Mouse (Mus musculus): ENCODE results near the gene Uck2. TPM values are rescaled to one million over a fixed set of nuclear protein-coding genes. Genes with fewer than 3 reads are reported as not detected.

Uck2 gene
- polyA plus RNA-seq, 1 experiment from 2014 or later = 93.7 TPM

DNA sequence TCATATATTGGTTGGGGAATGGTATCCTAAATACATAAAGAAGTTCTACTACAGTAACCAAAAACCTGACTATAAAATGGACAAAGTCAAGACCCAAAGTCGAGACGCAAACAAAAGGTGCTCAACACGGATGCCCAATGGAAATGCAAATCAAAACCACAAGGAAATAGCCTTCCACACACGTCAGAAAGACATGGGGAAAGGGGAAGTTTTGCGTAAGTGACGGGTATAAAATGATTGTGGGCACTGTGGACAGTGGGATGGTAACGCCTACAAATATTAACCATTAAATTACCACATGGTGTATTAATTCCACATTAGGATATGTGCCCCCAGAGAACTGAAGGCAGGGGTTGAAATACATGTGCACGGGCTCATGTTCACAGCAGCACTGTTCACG lies 38.8 kb downstream of the Uck2 start:
- no peaks in the 10 kb centered on the region for H3K27me3 ChIP-seq (replicated peaks)
- no peak overlapping the region for H3K4me2 ChIP-seq (replicated peaks)
- no peak overlapping the region for H3K27ac ChIP-seq
- no peaks in the 10 kb centered on the region for H3K9me3 ChIP-seq
- H3K9ac ChIP-seq = no peak overlapping the region
- no peak overlapping the region for H3K4me3 ChIP-seq
- H3K4me1 ChIP-seq = peaks cover 41% of the 10 kb centered on the region
- no peak for ATAC-seq (ENCODE audit: low FRiP score, low read depth)
- no peaks in the 10 kb centered on the region for H3K36me3 ChIP-seq
- 81% methylated on average over 9 of the region's 9 CpGs for WGBS

DNA sequence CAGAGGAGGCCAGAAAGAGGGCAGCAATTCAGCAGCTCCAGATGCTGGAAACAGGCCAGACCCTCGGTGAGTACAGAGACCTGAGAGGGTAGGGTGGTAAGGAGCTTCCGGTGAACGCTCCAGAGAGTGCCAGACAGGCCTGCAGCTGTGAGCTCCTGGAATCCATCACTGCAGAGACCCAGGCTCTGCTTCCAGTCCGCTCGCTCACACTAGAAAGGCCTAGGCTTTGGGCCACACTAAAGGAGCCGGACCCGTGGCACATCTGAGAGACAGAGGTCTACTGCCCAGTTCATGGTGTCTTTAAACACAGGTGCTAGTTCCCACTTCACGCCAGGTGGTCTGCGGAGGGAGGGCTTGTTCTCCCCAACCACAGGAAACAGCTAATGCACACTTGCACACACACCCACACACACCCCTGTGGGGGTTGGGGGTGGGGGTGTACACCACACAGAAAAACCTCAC lies 39.9 kb downstream of the Uck2 start:
- Histone ChIP-seq H3K4me2 (replicated peaks) (no peak overlapping the region), H3K4me3 (no peak overlapping the region), H3K27me3 (replicated peaks) (no peaks in the 10 kb centered on the region), H3K9me3 (no peaks in the 10 kb centered on the region), H3K4me1 (peaks cover 50% of the 10 kb centered on the region), H3K9ac (no peak overlapping the region), H3K27ac (no peak overlapping the region), H3K36me3 (no peaks in the 10 kb centered on the region)
- 81% methylated on average over 9 of the region's 9 CpGs for WGBS
- no peak for ATAC-seq (ENCODE audit: low FRiP score, low read depth)

DNA sequence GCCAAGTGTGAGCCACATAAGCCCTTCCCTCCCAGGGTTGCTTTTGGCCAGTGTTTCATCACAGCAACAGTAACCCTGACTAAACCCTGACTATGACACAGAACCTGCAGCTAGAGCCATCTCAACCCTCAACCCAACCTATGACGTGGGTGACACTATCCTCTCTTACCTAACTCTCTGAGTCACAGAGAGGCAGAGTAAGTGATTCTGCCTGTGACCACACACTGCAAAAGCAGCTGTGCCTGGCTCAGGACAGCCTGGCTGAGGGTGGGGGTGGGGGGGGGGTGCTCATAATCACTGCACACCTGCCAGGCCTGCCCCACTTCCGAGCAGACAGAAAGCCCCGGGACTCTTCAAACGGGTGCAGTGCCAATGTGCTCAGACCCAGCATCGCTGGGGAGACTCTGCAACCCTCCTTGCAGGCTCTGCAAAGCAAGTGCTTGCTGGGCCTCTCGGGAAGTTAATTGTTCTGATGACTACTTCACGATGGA lies 42.9 kb downstream of the Uck2 start:
- no peaks in the 10 kb centered on the region for H3K36me3 ChIP-seq
- no peak overlapping the region for H3K9ac ChIP-seq
- WGBS = 34% methylated on average over 7 of the region's 7 CpGs
- 0 out of 2 replicates have a peak, but pooled peaks have one; percentile 17 for ATAC-seq (ENCODE audit: low FRiP score, low read depth)
- H3K27me3 ChIP-seq (replicated peaks) = no peaks in the 10 kb centered on the region
- no peaks in the 10 kb centered on the region for H3K9me3 ChIP-seq
- no peak overlapping the region for H3K4me2 ChIP-seq (replicated peaks)
- H3K4me3 ChIP-seq = no peak overlapping the region
- peaks cover 52% of the 10 kb centered on the region for H3K4me1 ChIP-seq
- H3K27ac ChIP-seq = no peak overlapping the region

DNA sequence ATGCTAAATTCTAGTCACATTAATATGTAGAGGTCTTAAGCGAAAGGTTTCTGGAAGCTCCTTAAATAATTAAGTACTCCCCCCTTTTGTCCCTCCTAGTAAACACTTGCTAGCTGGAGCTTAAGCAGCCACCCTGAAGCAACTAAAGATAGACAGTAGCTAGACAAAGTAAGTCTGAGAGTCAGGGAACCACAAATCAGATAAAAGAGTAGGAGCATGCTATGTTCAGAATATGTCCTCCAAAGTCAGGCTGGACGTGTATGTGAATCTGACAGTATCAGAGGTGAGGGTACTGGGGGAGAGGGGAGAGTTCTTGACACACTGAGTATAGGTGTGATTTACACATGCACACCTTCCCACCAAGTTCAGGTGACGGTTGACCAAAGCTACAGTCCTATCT lies 43.6 kb downstream of the Uck2 start:
- no peak overlapping the region for H3K4me2 ChIP-seq (replicated peaks)
- peaks cover 47% of the 10 kb centered on the region for H3K4me1 ChIP-seq
- ATAC-seq (ENCODE audit: low FRiP score, low read depth) = no peak
- H3K27ac ChIP-seq = no peak overlapping the region
- H3K9me3 ChIP-seq = no peaks in the 10 kb centered on the region
- H3K4me3 ChIP-seq = no peak overlapping the region
- no peak overlapping the region for H3K9ac ChIP-seq
- no peaks in the 10 kb centered on the region for H3K27me3 ChIP-seq (replicated peaks)
- H3K36me3 ChIP-seq = no peaks in the 10 kb centered on the region
- 63% methylated on average over 3 of the region's 3 CpGs for WGBS

DNA sequence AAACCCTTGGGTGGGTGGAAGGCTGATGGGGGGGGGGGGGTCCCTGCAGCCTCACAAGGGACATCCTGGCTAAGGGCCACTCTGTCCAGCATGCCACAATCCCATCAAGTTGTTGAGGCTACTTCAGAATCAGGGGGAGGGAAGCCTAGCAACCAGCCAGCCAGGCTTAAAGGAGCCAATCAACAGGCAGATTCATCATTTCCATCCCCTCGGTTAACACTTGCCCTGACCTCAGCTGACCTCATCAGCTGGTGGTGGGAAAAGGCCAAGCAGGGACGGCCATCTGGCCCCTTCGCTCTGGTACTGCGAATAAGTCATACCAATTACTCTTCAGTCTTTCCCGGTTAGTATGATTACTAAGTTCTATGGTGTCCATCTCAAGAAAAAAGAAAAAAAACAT lies 44.8 kb downstream of the Uck2 start:
- no peak for ATAC-seq (ENCODE audit: low FRiP score, low read depth)
- Histone ChIP-seq H3K4me2 (replicated peaks) (no peak overlapping the region), H3K9me3 (no peaks in the 10 kb centered on the region), H3K4me3 (no peak overlapping the region), H3K27me3 (replicated peaks) (no peaks in the 10 kb centered on the region), H3K27ac (no peak overlapping the region), H3K36me3 (peaks cover 8% of the 10 kb centered on the region), H3K4me1 (peaks cover 46% of the 10 kb centered on the region), H3K9ac (no peak overlapping the region)
- WGBS = 18% methylated on average over 5 of the region's 5 CpGs

DNA sequence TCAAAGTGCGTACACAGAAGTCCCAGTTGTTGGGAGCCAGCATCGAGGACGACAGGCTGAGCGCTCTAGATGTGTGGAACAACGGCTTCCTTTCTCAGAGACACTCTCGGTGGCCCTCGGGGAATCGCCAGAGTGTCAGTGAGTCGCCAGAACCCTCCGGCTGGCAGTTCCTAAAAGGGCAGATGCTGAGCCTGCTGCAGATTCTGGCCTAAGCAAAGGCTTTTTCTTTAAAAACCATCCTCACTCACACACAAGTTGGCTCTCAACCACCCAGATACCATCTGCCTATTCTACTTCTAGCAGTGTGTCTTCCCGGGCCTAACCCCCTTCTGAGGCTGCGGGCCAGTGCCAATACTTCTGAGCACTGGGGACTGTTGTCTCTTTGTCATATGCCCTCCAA lies 45.2 kb downstream of the Uck2 start:
- no peak overlapping the region for H3K4me2 ChIP-seq (replicated peaks)
- no peak overlapping the region for H3K27ac ChIP-seq
- no peak overlapping the region for H3K9ac ChIP-seq
- peaks cover 13% of the 10 kb centered on the region for H3K36me3 ChIP-seq
- H3K4me3 ChIP-seq = no peak overlapping the region
- no peaks in the 10 kb centered on the region for H3K9me3 ChIP-seq
- H3K4me1 ChIP-seq = peaks cover 42% of the 10 kb centered on the region
- H3K27me3 ChIP-seq (replicated peaks) = no peaks in the 10 kb centered on the region
- ATAC-seq (ENCODE audit: low FRiP score, low read depth) = no peak
- WGBS = 49% methylated on average over 12 of the region's 12 CpGs

DNA sequence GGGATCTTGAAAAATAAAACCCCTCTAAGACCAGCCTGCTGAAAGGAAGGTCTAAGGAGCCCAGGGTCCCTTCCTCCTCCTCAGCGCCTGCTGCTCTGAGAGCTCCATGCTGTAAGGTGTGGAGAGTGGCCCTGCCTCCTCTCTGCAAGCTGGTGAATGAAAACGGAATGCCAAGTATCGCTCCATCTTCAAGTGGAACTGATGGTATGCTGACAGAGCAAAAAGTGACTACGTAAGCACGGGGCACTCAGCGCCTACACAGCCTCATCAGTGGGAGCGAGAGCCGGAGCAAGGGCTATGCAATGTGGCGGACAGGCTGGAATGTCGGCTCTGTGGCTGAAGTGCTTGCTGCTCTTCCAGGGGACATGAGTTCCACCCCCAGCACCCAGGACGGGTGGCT lies 47.3 kb downstream of the Uck2 start:
- H3K4me3 ChIP-seq = no peak overlapping the region
- no peaks in the 10 kb centered on the region for H3K9me3 ChIP-seq
- H3K4me2 ChIP-seq (replicated peaks) = no peak overlapping the region
- 85% methylated on average over 11 of the region's 11 CpGs for WGBS
- H3K27ac ChIP-seq = no peak overlapping the region
- no peak overlapping the region for H3K9ac ChIP-seq
- peaks cover 32% of the 10 kb centered on the region for H3K36me3 ChIP-seq
- no peak for ATAC-seq (ENCODE audit: low FRiP score, low read depth)
- peaks cover 35% of the 10 kb centered on the region for H3K4me1 ChIP-seq
- H3K27me3 ChIP-seq (replicated peaks) = no peaks in the 10 kb centered on the region

DNA sequence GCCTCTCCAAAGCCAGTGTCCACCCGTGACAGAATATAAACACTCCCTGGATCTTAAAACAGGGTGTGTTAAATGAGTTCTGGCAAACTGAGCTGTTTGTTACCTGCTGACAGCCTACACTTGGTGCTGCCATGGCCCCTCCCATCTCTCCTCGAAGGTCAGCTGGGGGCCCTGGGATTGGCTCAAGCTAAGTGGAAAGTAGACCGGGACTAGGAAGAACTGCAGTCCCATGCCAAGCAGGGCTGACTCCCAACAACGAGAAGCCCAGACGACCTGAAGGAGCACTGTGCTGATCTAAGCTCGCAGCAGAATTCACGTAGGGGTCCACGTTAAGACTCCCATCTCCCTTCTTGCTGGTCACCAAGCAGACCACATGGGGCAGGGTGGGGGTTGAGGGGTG lies 48.3 kb downstream of the Uck2 start:
- peaks cover 25% of the 10 kb centered on the region for H3K4me1 ChIP-seq
- no peak overlapping the region for H3K4me2 ChIP-seq (replicated peaks)
- H3K27ac ChIP-seq = no peak overlapping the region
- no peaks in the 10 kb centered on the region for H3K9me3 ChIP-seq
- WGBS = 83% methylated on average over 8 of the region's 8 CpGs
- H3K9ac ChIP-seq = no peak overlapping the region
- H3K4me3 ChIP-seq = no peak overlapping the region
- no peaks in the 10 kb centered on the region for H3K27me3 ChIP-seq (replicated peaks)
- ATAC-seq (ENCODE audit: low FRiP score, low read depth) = no peak
- peaks cover 35% of the 10 kb centered on the region for H3K36me3 ChIP-seq

DNA sequence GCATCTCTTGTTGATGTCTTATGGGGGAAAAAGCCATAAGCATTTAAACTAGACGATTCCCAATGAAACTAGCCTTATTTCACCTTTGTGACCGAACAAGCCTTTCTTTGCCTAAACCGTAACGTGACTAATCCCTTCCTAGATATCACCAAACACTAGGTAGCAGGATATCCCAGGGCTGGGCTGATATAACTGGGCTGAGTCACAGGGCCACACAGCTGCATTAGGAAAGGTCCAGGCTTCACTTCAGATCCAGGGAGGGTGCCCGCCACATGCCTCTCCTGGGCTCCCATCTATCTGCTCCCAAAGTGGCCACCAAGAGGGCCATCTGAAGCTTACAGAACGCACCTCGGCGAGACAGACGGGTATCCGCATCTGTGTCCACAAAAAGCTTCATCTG lies 50.8 kb downstream of the Uck2 start:
- Histone ChIP-seq H3K36me3 (peaks cover 40% of the 10 kb centered on the region), H3K9me3 (no peaks in the 10 kb centered on the region)
- 96% methylated on average over 10 of the region's 10 CpGs for WGBS

DNA sequence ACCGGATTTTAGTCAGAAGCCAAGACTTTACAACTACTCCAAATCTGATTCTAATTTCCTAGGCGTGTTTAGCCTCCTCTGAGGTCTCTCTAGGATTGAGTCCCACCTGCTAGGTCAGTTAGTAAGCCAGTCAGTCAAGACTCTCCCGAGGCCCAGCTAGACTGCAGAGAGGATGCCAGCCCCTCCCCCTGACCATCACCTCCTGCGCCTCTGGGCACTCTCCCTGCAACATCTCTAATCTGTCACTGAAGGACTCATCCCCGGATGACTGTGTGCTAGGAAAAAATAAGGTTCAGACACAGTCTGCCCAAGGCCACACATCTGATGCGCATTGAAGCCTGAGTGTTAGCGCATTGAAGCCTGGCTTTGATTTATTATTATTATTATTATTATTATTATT lies 52.2 kb downstream of the Uck2 start:
- Histone ChIP-seq H3K9me3 (no peaks in the 10 kb centered on the region), H3K36me3 (peaks cover 54% of the 10 kb centered on the region), H3K4me3 (no peak overlapping the region), H3K9ac (no peak overlapping the region), H3K4me1 (no peaks in the 10 kb centered on the region; the same call in 1 of the 2 replicates), H3K27me3 (replicated peaks) (no peaks in the 10 kb centered on the region), H3K4me2 (replicated peaks) (no peak overlapping the region), H3K27ac (no peak overlapping the region)
- no peak for ATAC-seq (ENCODE audit: low FRiP score, low read depth)
- 87% methylated on average over 7 of the region's 7 CpGs for WGBS

More for the DNA sequence above, 50.8 kb downstream of the Uck2 start:
- Histone ChIP-seq H3K4me3 (no peak overlapping the region), H3K27ac (no peak overlapping the region), H3K4me1 (peaks cover 2% of the 10 kb centered on the region), H3K4me2 (replicated peaks) (no peak overlapping the region), H3K27me3 (replicated peaks) (no peaks in the 10 kb centered on the region), H3K9ac (no peak overlapping the region)
- no peak for ATAC-seq (ENCODE audit: low FRiP score, low read depth)

DNA sequence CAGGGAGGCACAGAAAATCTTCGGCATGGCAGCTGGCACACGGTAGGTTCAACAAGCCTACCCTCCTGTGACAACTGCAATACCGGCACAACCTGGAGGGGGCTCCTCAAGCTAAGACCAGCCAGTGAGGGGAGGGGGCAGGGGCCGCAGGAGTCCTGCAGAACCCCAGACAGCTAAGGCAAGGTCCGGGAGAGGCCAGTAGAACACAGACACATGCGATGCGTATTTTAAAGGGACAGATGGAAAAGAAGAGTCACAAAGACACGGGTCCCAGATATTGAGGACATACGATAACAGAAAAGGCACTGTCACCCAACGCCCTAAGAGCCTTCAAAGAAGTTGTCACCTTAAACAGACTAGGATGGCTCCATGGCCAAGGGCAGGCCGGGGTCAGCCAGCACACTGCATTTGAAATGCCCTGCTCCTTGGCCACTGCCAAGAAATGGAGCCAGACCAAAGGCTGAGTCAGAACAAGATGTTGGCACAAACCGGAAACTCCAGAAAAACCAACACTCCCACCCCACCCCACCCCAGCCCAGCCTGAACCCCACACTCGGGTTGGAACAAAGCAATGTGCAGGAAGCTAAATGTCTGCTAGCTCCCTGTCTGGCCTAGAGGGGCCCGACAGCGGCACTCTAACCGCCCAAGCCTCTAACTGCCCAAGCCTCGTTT lies 53.4 kb downstream of the Uck2 start:
- Histone ChIP-seq H3K9me3 (no peaks in the 10 kb centered on the region), H3K27me3 (replicated peaks) (no peaks in the 10 kb centered on the region), H3K27ac (no peak overlapping the region), H3K36me3 (peaks cover 64% of the 10 kb centered on the region), H3K4me1 (no peaks in the 10 kb centered on the region), H3K4me3 (no peak overlapping the region), H3K4me2 (replicated peaks) (no peak overlapping the region), H3K9ac (no peak overlapping the region)
- ATAC-seq (ENCODE audit: low FRiP score, low read depth) = no peak
- 82% methylated on average over 17 of the region's 17 CpGs for WGBS

DNA sequence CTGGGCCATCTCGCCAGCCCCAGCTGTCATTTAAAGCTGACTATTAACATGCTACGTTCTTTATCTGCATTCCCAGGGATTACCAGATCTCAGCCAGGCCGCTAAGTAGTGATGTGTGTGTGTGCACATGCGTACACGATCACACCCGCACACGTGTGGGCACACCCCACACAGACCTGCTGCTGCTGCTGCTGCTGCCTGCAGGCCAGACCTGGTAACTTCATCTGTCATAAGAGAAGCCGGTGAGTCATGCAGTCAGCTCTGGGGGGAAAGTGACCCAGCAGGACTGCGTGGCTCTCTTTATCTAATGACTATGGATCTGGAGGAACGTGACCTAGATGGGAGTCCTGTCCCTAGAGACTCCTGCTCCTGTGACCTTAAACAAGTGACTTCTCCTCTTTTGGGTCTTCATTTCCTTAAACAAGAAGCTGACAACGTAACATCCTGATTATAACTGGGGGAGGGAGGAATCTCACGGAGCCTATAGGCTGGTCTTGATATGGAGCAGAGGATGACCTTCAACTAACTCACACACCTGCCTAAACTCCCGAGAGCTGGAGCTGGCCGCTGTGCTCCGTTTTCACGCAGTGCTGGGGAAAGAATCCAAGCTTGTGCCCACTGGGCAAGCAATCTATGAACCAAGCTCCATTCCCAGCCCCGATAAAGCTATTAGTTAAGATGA lies 54.0 kb downstream of the Uck2 start:
- Histone ChIP-seq H3K4me2 (replicated peaks) (no peak overlapping the region), H3K4me1 (no peaks in the 10 kb centered on the region), H3K9me3 (no peaks in the 10 kb centered on the region), H3K27ac (no peak overlapping the region), H3K36me3 (peaks cover 70% of the 10 kb centered on the region), H3K27me3 (replicated peaks) (no peaks in the 10 kb centered on the region), H3K9ac (no peak overlapping the region), H3K4me3 (no peak overlapping the region)
- 93% methylated on average over 17 of the region's 17 CpGs for WGBS
- no peak for ATAC-seq (ENCODE audit: low FRiP score, low read depth)

All from neural tube, embryonic 12.5 days (tissue).